Mouse (Mus musculus): ENCODE data around the gene Ddx58.

Ddx58 gene

DNA sequence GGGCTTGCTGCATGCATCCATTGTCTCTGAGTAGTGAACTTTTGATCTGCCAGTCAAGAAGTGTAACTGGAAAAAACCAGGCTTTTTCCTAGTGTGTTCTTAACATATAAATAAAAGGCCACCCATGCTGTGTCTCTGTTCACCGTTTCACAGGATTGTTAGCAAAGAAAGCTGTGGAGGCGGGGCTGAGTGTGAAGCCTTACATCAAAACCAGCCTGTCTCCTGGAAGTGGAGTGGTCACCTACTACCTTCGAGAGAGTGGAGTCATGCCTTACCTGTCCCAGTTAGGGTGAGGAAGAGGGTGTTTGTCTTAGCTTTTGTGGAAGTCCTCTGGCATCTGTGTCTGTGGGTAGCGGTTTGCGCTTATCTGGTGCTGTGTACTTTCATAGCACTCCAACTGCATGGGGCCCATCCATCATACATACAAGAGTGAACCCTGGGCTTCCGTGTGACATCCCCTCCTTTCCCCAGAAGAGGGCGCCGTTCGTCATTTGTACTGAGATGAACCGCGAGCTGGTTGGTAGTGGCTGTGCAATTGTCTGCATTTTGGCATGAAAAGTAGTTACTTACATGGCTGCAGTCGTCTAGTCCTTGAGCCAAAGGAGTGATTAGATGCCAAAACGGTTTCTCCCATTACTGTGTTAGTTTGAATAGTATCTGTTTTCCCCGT, 56.8 kb downstream of the Ddx58 start:
- DNase-seq (ENCODE audit: low read depth, low spot score): peak; percentile 16

- DNase-seq (ENCODE audit: low read depth, low spot score): no peak
These were observed 57.9 kb downstream of the Ddx58 start for GRCm38 (mm10) chr4:40181681-40182080.

GRCm38 (mm10) chr4:40180046-40180445, 59.6 kb downstream of the Ddx58 start:
- no peak for DNase-seq (ENCODE audit: low read depth, low spot score)

- no peak for DNase-seq (ENCODE audit: low read depth, low spot score)
These were observed 61.0 kb downstream of the Ddx58 start for GRCm38 (mm10) chr4:40178584-40178983.

GRCm38 (mm10) chr4:40174321-40174720, 65.3 kb downstream of the Ddx58 start:
- DNase-seq (ENCODE audit: low read depth, low spot score): no peak

DNA sequence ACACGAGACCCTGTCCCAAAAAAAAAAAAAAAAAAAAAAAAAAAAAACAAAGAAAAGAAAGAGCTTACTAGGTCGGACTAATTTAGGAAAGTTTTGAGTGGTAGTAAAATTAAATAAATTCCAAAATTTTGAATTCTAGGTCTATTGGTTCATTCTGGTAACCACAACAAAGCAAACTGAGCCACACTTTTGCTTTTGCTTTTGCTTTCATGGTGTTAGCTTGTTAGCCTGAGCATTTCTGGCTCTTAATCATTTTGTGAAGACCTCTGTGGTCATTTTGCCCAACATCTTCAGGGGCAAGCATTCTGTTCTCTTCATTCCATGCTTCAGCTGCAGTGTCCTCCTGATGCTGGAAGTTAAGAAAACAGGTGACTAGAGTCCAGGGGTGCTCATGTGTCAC, 67.3 kb downstream of the Ddx58 start:
- DNase-seq (ENCODE audit: low read depth, low spot score): no peak

- no peak for DNase-seq (ENCODE audit: low read depth, low spot score)
These were observed 68.2 kb downstream of the Ddx58 start for GRCm38 (mm10) chr4:40171477-40171876.

DNA sequence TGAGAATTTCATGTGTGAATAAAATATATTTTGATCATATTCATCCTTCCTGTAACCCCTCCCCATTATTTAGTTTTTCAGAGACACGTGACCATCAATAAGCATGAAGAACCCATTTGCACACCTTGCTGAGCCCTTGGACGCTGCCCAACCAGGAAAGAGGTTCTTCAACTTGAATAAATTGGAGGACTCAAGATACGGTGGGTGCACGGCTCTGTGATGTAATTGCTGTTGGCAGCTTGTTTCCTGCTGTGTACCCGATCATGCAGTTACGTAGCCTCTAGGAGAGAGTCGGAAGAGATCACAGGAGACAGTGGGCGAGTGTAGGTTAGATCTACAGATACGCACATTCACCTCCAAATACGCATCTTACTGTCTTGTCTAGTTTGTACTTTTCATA, 76.0 kb downstream of the Ddx58 start:
- no peak for DNase-seq (ENCODE audit: low read depth, low spot score)

GRCm38 (mm10) chr4:40160591-40161434, 78.8 kb downstream of the Ddx58 start:
- no peak for DNase-seq (ENCODE audit: low read depth, low spot score)

DNA sequence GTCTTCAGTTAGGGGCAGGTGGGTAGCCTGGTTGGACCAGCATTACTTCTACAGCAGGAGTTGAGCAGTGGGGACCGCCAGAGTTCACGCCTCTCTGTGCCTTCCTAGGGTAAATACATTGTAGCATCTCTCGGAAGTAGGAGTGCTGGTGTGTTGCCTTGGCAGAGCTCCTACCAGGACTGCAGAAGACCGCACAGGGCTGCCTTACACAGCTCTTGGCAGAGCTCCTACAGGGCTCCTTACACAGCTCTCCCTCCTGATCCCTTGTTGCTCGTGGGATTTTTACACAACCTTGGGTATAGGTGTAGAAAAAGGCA, 81.4 kb downstream of the Ddx58 start:
- DNase-seq (ENCODE audit: low read depth, low spot score): peak; percentile 1

DNA sequence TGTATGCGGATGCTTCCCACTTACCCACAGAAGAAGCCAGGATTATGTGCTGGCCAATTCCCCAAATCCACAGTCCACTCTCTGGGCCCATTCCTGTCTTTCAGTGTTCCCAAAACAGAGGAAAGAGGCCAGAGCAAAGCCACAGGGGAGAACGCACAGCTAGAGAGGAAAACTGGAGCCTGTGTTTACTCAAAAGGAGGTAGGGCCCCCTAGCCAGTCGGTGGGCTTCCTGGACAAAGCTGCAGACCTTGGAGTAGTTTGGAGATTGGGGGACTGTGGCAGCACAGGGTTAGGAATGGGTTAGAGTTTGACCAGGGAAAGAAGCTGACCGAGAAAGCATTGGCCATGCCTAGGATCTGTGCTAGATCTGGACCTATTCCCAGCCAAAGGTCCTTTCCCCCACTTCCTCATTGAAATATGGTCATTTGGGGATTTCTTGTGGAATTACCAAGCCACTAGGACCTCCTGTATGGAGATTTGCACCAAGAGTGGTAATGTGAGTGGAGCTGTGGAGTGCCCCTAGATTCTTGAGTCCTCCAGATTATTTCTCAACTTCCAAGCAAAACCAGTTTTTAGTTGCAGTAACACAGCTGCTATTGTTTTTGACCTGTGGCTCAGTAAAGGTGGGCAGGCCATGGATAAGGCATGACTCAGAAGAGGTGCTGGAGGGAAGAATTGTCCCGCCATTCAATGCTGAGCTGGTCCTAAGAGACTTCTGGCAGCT, 82.0 kb downstream of the Ddx58 start:
- DNase-seq (ENCODE audit: low read depth, low spot score): no peak

DNA sequence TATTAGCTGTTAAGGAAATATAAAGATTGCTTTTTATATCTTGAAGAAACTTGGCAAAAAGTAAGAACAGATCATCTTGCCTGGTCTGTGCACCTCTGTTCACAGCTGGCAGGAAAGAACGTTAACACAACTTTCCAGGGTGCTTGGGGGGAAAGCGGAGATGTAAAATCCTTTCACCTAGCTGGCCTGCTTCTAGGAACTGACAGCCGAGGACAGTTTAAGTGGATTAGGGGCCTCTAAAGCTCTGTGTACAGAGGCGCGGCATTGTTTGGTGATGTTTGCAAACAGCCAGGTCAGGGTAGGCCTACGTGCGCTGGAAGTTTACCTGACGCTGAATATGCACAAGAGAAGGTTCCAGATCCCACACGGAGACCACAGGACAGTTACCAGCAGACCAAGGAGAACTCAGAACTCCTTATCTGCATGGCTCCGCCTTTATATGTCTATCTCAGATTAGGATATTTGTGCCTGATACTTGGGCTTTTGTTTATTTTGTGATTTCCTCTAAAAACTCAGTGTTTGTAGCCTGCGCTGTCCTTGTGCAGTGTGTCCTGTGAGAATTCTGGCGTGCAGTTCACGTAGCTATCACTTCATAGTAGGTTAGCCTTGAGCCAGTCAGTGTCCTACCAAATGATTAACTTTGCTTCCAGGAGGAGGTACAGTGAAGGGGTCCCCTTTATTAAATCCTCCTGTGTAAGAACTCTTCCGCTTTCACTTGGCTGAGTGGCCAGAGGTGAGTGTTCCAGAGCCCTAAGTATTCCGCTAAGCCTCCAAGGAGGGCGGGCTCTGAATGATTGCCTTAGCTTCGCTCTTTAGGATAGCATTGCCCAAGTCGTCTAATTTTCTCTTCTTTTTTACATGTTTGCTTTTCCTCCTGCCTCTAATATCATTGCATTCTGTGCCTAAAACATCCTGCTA, 82.8 kb downstream of the Ddx58 start:
- no peak for DNase-seq (ENCODE audit: low read depth, low spot score)

- no peak for DNase-seq (ENCODE audit: low read depth, low spot score)
These were observed 83.5 kb downstream of the Ddx58 start for GRCm38 (mm10) chr4:40156153-40156552.

DNA sequence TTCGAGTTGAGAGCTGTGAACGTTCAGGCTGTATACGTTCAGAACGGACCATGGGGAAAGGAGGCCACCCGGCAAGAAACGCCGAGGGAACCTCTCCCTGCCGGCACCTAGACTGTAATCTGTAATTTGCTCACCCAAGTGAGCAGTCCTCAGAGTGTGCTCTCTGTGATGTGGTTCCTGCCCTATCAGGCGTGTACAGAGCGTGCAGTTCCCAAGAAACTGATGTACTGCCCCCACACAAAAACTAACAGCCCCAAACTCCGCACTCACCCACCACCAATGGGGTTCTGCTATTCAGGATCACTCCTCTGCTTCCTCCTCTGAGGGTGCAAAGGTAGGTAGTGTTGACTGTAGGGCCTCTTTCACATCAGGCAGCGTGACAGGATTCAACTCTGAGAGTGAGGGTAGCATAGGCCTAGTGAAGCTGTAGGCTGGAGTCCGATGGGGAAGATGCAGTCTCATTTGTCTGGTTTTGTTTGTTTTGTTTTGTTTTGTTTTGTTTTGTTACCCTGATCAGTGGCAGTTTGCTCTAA, 84.1 kb downstream of the Ddx58 start:
- no peak for DNase-seq (ENCODE audit: low read depth, low spot score)

DNA sequence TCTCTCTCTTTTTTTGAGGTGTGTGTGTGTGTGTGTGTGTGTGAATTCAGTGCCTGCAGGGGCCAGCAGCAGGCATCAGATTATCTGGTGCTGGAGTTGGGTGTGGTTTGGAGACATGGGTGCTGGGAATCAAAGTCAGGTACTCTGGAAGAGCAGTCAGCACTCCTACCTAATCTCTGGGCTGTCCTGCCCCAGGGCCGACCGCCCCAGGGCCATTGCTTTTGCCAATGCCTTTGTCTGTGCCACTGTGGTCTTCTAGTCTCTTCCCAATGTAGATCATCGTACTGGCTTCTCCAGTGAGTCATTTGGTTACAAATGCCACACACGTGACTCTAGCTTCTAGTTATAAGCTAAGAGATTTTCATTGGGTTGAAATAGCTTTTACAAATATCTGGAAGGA, 84.9 kb downstream of the Ddx58 start:
- DNase-seq (ENCODE audit: low read depth, low spot score): no peak
